Mouse (Mus musculus) ovary, adult 18-20 months (tissue): ENCODE measurements around the gene Hs2st1.

Experiments used
- DNase-seq: peaks from one replicate; pipeline ENCODE4 v3.0.0; 2022; ENCODE audit warnings: low spot score, mixed read lengths

Hs2st1 gene

DNA sequence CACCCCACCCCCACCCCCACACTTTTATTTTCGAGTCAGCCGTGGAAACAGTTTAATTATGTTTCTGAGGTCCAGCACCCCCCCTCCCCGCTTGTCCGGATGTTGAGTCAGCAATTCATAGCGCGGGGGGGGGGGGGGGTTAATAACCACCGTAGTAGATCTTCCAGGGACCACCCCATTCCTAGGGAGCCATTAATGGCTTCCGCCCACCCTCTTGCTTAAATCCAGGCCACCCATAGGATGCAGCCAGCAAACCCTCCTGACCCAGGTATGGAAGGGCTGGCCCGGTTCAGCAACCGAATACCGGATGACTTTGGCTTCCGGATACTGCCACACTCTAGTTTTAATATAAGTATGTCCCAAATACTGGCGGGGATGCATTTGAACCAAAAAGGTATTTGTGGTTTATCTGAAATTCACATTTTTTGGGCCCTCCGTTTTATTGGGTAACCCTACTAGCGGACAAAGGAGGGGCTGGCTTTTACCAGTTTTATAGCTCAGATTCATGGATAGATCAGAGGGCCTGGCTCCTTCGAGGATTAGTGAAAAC lies 188.5 kb downstream of the Hs2st1 start:
- DNase-seq: no peak

DNA sequence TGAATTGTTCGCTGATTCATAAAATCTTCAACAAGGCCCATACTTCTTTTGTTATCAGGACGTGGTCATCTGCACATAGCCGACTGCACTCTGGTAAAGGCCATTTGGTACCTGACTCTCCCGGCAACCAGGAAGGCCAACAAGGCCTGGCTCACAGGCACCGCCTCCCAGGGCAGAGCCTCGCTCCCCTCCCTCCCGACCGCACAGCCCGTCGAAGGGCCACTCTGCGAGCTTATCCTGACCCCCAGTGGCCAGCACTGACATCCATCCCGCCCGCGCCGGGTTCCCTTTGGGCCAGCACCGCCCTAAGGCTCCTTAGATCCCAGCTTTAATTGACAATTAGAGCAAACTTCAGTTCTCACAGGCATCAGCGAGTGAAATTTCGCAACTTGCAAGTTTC lies 189.1 kb downstream of the Hs2st1 start:
- peak; percentile 75 for DNase-seq

DNA sequence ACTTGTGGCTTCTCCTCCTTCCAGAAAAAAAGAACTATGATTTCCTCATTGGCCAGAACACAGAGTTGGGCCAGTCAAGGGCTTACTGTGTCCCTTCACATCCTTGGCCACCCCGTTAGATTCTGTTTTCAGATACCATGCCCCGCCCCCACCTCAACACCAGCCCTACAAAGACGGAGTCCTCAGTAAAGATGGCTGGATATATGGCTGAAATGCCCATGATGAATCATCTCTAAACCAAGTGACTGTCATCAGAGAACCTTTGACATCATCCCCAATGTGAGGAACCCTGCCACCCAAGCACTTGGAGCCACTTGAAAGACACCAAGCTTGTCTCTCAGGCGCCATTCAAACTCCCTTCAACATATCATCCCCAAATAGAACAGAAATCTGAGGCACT lies 190.2 kb downstream of the Hs2st1 start:
- no peak for DNase-seq
